Mouse (Mus musculus): ENCODE measurements around the gene Gbp7. TPM values are rescaled to one million over a fixed set of nuclear protein-coding genes. Genes with fewer than 3 reads are reported as not detected.
A peak's percentile ranks its signal among the peaks of the same experiment; 100 is the strongest.

The Gbp7 gene
- 1.8 and 2.3 TPM in 2 replicates for polyA plus RNA-seq (2016; fragmentation: Nextera tagmentation; extraction: Ambion mirVana)

DNA sequence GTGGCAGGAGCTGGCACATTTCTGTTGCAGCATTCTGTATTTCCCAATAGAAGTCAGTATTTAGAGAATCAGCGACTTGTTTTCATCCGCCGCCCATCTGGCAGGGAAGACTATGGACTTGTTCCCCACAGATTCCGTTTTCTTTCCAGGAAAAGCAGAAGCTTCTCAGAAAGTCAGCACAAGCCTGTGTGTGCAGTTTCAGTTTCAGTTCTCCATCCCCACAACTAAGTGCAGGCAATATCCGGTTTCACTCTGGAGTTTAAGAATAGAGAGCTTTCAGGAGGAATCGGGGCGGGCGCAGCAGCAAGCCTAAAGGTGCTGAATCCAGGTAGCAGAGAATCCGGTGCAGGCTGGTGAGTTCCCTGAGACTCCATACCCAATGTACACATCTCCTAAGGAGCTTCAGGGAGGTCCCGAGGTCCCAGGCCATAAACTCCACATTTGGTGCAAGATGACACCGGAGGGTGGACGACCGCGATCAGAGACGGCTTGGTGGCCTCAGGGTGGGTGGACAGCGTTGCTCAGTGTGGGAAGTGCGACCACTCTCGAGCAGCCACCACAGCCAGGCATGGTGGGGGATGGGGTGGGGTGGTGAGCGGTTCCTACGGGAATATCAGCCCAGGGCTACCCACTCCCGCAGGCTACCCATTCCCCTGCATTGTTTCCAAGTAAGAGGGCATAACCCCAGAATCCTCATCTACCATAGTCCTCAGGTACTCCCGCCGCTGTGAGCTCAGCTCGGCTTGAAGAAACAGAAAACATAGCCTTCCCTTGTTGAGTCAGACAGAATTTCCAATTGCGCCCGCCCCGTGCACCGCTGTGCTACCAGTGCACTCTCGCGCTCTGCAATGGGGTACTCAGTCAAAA is at the start of gene Gbp7:
Gene Gbp7 (plus strand): TSS at position 256 of the 867 bp plus-strand sequence.
- H3K27me3 ChIP-seq = peaks cover 10% of the 10 kb centered on the region; the same call in 1 of the 2 replicates
- H3K4me2 ChIP-seq (replicated peaks) = peak within 1 kb of the TSS; percentile 94
- peak; percentile 84 for ATAC-seq (ENCODE audit: low FRiP score, low read depth)
- H3K9me3 ChIP-seq = no peaks in the 10 kb centered on the region
- 2% methylated on average over 30 of the region's 30 CpGs for WGBS
- no peak within 1 kb of the TSS for H3K27ac ChIP-seq (replicated peaks)
- peak within 1 kb of the TSS; percentile 51 for H3K4me3 ChIP-seq
- H3K4me1 ChIP-seq = 0 out of 2 replicates have a peak, but pooled peaks cover 6% of the 10 kb centered on the region
- H3K36me3 ChIP-seq = no peaks in the 10 kb centered on the region
- peak within 1 kb of the TSS; percentile 56 for H3K9ac ChIP-seq (replicated peaks)

DNA sequence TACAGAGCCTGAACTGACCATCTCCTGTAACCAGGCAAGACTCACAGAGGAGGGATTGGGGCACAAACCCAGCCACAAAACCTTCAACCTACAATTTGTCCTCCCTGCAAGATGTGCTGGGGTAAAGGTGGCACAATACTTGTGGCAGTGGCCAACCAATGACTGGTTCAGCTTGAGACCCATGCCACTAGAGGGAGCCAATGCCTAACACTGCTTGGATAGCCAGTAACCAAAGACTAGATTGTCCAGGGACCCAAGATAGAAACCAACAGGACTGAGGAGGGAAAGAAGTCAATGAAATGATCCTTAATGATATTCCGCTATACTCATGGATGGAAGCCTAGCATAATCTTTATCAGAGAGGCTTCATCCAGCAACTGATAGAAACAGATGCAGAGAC is 39.7 kb upstream of the Gbp7 start:
- Histone ChIP-seq H3K27ac (replicated peaks) (no peak overlapping the region), H3K27me3 (no peaks in the 10 kb centered on the region), H3K9ac (replicated peaks) (no peak overlapping the region), H3K9me3 (no peaks in the 10 kb centered on the region), H3K4me3 (no peak overlapping the region), H3K36me3 (no peaks in the 10 kb centered on the region), H3K4me2 (replicated peaks) (no peak overlapping the region), H3K4me1 (no peaks in the 10 kb centered on the region)
- peak; percentile 85 for ATAC-seq (ENCODE audit: low FRiP score, low read depth)
- WGBS = 71% methylated on average over 1 of the region's 1 CpGs

DNA sequence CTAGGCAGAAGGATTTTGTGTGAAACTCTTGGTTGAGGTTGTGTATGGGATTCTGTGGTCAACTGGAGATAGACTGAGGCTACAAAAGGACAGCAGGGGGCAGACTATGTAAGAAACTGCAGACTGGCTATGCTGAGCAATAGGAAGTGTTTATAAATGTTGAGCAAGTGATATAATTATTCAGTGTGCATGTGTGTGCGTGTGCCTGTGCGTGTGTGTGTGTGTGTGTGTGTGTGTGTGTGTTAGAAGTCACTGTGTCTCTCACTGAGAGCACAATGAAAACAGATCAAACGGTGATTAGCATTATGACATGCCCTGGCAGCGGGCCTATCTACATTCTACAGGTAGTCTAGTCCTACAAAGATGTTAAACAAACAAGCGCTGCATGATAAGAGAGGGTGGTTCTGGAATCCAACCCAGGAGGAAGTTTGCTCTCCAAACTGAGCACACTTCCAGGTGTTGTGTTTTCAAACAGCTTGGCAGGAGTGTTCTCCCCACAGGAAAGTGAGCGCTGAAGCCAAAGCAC is 36.5 kb upstream of the Gbp7 start, which contains the start of gene Gbp5:
Gene Gbp5 (plus strand): TSS at position 443 of the 526 bp plus-strand sequence.
- peaks cover 4% of the 10 kb centered on the region; the same call in 1 of the 2 replicates for H3K4me1 ChIP-seq
- H3K9ac ChIP-seq (replicated peaks) = no peak within 1 kb of the TSS
- H3K9me3 ChIP-seq = no peaks in the 10 kb centered on the region
- 0 out of 2 replicates have a peak, but pooled peaks have one; percentile 57 for ATAC-seq (ENCODE audit: low FRiP score, low read depth)
- no peaks in the 10 kb centered on the region for H3K27me3 ChIP-seq
- H3K27ac ChIP-seq (replicated peaks) = no peak within 1 kb of the TSS
- H3K36me3 ChIP-seq = no peaks in the 10 kb centered on the region
- WGBS = 83% methylated on average over 6 of the region's 6 CpGs
- no peak within 1 kb of the TSS for H3K4me3 ChIP-seq
- no peak within 1 kb of the TSS for H3K4me2 ChIP-seq (replicated peaks)

DNA sequence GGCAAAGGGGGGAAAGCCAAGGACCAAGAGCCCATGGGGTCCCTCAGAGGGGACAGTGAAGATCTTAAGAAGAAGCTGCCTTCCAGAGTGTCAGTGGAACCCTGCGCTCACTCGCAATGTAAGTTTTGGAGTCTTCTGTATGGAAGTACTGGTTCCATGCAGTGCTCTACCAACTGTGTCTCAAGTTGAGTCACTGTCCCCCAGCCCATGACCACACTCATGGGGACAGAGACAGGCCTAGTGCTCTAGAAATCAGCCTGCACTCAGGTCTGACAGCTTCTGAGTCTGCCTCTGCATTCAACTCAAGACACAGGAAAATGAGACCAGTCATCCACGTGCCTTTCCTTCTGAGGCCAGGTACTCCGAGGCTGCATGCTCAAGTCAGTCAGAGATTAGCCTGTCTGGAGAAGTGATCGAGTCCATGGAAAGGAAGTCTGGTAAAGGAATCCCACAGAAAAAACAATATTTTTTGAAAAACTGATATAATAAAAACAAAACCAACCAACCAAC is 34.9 kb upstream of the Gbp7 start:
- Histone ChIP-seq H3K4me2 (replicated peaks) (no peak overlapping the region), H3K27ac (replicated peaks) (no peak overlapping the region), H3K4me3 (no peak overlapping the region), H3K36me3 (no peaks in the 10 kb centered on the region), H3K9me3 (no peaks in the 10 kb centered on the region), H3K27me3 (no peaks in the 10 kb centered on the region), H3K4me1 (peaks cover 4% of the 10 kb centered on the region; the same call in 1 of the 2 replicates), H3K9ac (replicated peaks) (no peak overlapping the region)
- no peak for ATAC-seq (ENCODE audit: low FRiP score, low read depth)
- 90% methylated on average over 5 of the region's 5 CpGs for WGBS

DNA sequence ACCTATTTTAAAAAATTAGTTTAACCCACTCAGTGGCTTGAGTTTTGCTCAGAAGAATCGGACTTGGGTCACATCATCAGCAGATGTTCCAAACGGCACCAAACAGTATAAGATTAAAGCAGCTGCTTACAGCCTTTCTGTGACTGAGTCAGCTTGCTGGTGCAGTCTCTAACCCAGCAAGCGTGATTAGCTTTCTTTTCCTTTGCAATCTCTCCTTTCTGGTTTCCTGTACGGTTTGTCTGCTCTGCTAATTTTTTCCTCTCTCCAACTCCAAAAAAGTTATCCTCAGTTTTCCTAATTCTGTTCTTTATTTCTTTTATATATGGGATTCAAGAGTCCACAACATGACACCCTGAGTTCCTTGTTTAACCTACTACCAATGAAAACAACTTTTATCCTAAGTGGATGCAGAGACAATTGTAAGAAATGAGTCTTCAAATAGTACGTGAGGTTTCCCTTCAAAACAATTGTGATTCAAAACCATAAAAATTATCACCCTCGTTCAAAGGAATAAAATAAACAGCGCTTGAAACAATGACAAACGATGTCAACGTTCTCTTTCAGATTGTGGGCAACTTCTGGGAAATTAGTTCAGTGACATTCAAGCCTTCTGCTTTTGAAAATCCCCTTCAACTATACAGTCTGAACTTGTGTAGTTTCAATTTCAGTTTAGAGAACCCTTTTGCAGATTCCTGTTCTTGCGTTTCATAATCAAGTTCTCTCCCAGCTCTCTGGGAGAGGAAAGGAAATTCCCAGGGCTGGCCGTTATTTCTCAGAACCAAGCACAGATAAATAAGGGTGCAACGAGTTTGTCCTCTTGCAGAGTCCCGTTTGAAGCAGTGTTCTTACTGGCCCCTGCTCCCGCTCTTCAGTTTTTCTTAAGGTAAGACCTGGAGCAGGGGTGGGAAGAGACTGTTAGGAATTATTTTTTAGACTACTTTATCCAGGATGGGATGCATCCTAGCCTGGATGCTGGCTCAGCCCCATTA is 33.7 kb upstream of the Gbp7 start:
- Histone ChIP-seq H3K4me3 (no peak overlapping the region), H3K9me3 (no peaks in the 10 kb centered on the region), H3K4me1 (peaks cover 4% of the 10 kb centered on the region; the same call in 1 of the 2 replicates), H3K27me3 (no peaks in the 10 kb centered on the region), H3K4me2 (replicated peaks) (no peak overlapping the region), H3K9ac (replicated peaks) (no peak overlapping the region), H3K36me3 (no peaks in the 10 kb centered on the region), H3K27ac (replicated peaks) (no peak overlapping the region)
- ATAC-seq (ENCODE audit: low FRiP score, low read depth) = no peak
- 73% methylated on average over 14 of the region's 14 CpGs for WGBS

DNA sequence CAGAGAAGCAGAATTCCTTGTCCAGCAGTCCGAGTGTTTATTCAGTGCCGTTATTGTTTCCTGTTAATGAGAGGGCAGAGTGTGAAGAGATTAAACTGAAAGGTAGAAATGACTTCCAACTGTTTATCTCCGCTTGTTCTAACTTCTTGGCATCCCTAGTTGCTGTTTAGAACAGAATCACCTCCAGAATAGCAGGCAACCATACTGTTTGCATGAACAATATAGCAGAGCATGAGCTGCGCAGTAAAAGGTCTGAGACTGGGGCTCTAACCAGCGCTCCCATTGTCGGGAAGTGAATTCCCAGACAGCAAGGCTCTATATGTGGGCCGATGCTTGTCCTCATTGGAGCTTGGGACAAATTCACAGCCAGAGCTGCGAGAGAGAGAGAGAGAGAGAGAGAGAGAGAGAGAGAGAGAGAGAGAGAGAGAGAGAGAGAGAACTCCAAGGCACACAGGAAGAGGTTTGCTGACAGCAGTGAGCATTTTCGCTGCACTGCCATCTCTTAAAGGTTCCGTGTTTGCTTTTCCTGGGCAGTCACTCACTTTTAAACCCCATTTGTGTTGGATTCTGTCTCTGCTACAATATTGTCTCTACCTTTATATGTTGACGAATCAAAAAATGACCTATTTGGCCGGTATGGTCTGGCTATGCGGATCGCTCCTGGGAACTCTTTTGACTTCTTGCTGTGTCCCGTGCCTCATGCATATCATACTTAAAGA is 32.9 kb upstream of the Gbp7 start:
- H3K4me3 ChIP-seq = no peak overlapping the region
- no peak for ATAC-seq (ENCODE audit: low FRiP score, low read depth)
- H3K27ac ChIP-seq (replicated peaks) = no peak overlapping the region
- no peak overlapping the region for H3K9ac ChIP-seq (replicated peaks)
- peaks cover 4% of the 10 kb centered on the region; the same call in 1 of the 2 replicates for H3K4me1 ChIP-seq
- H3K9me3 ChIP-seq = no peaks in the 10 kb centered on the region
- no peaks in the 10 kb centered on the region for H3K27me3 ChIP-seq
- H3K4me2 ChIP-seq (replicated peaks) = no peak overlapping the region
- WGBS = 58% methylated on average over 15 of the region's 15 CpGs
- no peaks in the 10 kb centered on the region for H3K36me3 ChIP-seq

DNA sequence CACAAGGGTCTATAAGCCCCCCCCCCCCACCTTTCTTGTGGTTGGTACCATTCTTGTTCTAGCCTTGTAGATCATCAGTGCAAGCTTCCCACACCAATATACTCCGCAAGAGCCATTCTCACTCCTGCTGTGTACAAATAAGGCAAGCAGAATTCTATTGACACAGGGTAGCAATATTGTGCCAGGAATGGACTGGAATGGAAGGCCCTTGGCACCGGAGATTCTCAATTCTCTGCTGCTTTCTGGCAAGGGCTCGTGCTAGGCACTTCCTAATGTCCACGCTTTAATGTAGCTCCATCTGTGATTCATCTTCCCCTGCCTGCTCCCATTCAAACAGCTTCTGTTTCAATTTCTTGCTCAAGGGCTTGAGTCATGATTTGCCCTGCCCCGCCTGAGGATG is 31.2 kb upstream of the Gbp7 start:
- H3K27me3 ChIP-seq = no peaks in the 10 kb centered on the region
- H3K9ac ChIP-seq (replicated peaks) = no peak overlapping the region
- 92% methylated on average over 5 of the region's 5 CpGs for WGBS
- H3K36me3 ChIP-seq = no peaks in the 10 kb centered on the region
- H3K27ac ChIP-seq (replicated peaks) = no peak overlapping the region
- H3K4me2 ChIP-seq (replicated peaks) = no peak overlapping the region
- H3K9me3 ChIP-seq = no peaks in the 10 kb centered on the region
- peaks cover 4% of the 10 kb centered on the region; the same call in 1 of the 2 replicates for H3K4me1 ChIP-seq
- no peak overlapping the region for H3K4me3 ChIP-seq
- no peak for ATAC-seq (ENCODE audit: low FRiP score, low read depth)

DNA sequence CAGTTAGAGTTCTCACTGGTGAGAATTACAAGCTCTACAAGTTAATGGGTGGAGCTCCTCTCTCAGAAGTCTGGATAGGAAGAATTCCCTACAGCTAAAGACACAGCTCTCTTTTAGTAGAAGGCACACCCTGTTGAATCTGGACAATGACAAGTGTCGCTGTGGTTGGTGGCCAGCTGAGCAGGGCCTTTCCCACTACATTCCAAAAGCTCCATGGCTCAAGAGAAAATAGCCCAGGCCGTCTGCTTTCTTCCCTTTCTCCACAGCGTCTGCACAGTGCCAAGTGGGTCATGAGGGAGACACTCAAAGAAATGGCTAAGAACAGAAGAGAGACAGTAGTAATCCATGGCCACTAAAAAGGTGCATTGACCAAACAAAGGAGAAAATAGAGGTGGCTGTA is 2.0 kb upstream of the Gbp7 start:
- Histone ChIP-seq H3K27me3 (peaks cover 10% of the 10 kb centered on the region; the same call in 1 of the 2 replicates), H3K4me2 (replicated peaks) (no peak overlapping the region)
- 53% methylated on average over 3 of the region's 3 CpGs for WGBS

DNA sequence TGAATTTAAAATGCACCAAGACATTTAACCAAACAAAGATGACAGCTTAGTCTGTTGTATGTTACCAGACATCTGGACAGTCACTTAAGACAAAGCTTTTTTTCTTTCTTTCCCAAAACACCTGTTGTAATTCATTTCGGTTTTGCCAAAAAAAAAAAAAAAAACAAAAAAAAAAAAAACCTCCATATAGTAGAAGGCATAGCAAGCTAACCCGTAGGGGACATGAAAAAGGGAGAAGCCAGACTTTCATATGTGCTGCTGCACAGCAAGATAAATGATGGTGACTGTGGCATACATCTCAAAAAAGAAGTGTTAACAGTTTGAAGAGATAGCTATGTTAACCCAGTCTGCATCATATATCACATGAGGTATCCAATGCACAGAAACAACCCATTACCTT is 545 bp upstream of the Gbp7 start:
- H3K4me2 ChIP-seq (replicated peaks) = peak overlapping the region; percentile 94
- peaks cover 10% of the 10 kb centered on the region; the same call in 1 of the 2 replicates for H3K27me3 ChIP-seq
- H3K36me3 ChIP-seq = no peaks in the 10 kb centered on the region
- no peak for ATAC-seq (ENCODE audit: low FRiP score, low read depth)
- peak overlapping the region; percentile 51; the same call in 1 of the 2 replicates for H3K4me3 ChIP-seq
- 89% methylated on average over 2 of the region's 2 CpGs for WGBS
- H3K9ac ChIP-seq (replicated peaks) = no peak overlapping the region
- 0 out of 2 replicates have a peak, but pooled peaks cover 6% of the 10 kb centered on the region for H3K4me1 ChIP-seq
- no peaks in the 10 kb centered on the region for H3K9me3 ChIP-seq
- H3K27ac ChIP-seq (replicated peaks) = no peak overlapping the region

More for the DNA sequence above, 2.0 kb upstream of the Gbp7 start:
- H3K4me3 ChIP-seq = no peak overlapping the region
- no peaks in the 10 kb centered on the region for H3K9me3 ChIP-seq
- H3K4me1 ChIP-seq = 0 out of 2 replicates have a peak, but pooled peaks cover 6% of the 10 kb centered on the region
- ATAC-seq (ENCODE audit: low FRiP score, low read depth) = no peak
- no peak overlapping the region for H3K27ac ChIP-seq (replicated peaks)
- no peaks in the 10 kb centered on the region for H3K36me3 ChIP-seq
- H3K9ac ChIP-seq (replicated peaks) = no peak overlapping the region

DNA sequence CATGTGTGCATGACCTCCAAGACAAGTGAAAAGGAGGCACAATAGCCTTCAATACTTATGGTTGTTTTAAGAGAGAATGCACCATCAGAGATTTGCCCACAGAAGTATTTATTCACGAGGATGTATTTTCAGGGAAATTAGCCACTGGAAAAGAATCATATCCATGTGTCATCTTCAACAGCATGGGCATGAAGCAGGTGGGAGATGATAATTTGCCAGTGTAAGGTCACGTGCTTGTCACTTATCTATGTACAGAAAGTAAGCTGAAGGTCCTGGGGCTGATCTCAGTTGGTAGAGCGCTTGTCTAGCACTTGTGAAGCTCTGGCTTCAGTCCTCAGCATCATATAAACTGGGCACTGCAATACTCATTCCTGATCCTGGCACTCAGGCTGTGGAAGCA is 1.5 kb downstream of the Gbp7 start:
- WGBS = 90% methylated on average over 3 of the region's 3 CpGs

More for the DNA sequence above, 1.5 kb downstream of the Gbp7 start:
- Histone ChIP-seq H3K9ac (replicated peaks) (no peak overlapping the region), H3K4me1 (0 out of 2 replicates have a peak, but pooled peaks cover 6% of the 10 kb centered on the region), H3K4me3 (no peak overlapping the region), H3K9me3 (no peaks in the 10 kb centered on the region), H3K4me2 (replicated peaks) (no peak overlapping the region), H3K27ac (replicated peaks) (no peak overlapping the region), H3K27me3 (peaks cover 10% of the 10 kb centered on the region; the same call in 1 of the 2 replicates), H3K36me3 (no peaks in the 10 kb centered on the region)
- ATAC-seq (ENCODE audit: low FRiP score, low read depth) = no peak
